Mouse (Mus musculus) forelimb bud, embryonic 11.5 days (tissue): ENCODE results near the gene Desi2.
"Not testable (repeated sequence)": the region's sequence is repeated elsewhere in the genome, so short reads cannot be mapped to it uniquely, and the experiment has no call there.

Experiments used
- DNase-seq: peaks from one replicate; pipeline ENCODE4 v3.0.0-alpha.2; 2012; ENCODE audit warnings: low read depth, low spot score

Desi2 gene

DNA sequence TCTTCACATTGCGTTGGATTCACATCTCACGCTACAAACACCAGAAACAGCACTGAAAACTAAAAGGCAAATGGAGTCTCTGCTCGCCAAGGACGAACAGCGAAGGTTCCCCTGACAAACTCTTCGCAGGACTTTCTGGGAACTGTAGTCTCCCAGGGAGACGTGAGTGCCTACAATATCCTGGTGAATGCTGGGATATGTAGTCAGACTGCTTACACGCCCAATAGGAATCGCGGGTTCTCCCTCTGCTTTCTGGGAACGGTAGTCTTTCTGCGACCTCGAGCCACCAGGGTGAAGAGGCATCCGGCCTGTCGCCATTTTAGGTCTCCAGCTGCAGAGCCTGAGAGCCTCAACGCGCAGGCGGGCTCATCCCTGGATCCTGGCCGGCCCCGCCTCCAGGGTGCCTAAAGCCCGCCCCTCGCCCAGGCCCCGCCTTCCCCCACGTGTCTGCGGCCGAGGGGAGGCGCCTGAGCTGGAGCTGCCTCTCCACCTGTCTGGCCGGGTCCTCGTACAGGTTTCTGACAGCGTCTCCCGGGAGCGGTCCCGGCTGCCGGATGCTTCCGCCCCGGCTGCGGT lies at the start of gene Desi2:
Gene Desi2 (plus strand): TSS at position 202 of the 576 bp plus-strand sequence.
- peak; percentile 96 for DNase-seq

- DNase-seq = peak; percentile 13
Measured at GRCm38 (mm10) chr1:178146513-178146912, 40.7 kb upstream of the Desi2 start.

GRCm38 (mm10) chr1:178146915-178147314 lies 40.3 kb upstream of the Desi2 start:
- not testable (repeated sequence) for DNase-seq

- DNase-seq = no peak
Measured at GRCm38 (mm10) chr1:178182251-178182650, 5.0 kb upstream of the Desi2 start.

- DNase-seq = no peak
Measured at GRCm38 (mm10) chr1:178185591-178185990, 1.6 kb upstream of the Desi2 start.

- peak; percentile 24 for DNase-seq
Measured at GRCm38 (mm10) chr1:178187810-178188209, 593 bp downstream of the Desi2 start.

GRCm38 (mm10) chr1:178188386-178188785 lies 1.2 kb downstream of the Desi2 start:
- DNase-seq = no peak

DNA sequence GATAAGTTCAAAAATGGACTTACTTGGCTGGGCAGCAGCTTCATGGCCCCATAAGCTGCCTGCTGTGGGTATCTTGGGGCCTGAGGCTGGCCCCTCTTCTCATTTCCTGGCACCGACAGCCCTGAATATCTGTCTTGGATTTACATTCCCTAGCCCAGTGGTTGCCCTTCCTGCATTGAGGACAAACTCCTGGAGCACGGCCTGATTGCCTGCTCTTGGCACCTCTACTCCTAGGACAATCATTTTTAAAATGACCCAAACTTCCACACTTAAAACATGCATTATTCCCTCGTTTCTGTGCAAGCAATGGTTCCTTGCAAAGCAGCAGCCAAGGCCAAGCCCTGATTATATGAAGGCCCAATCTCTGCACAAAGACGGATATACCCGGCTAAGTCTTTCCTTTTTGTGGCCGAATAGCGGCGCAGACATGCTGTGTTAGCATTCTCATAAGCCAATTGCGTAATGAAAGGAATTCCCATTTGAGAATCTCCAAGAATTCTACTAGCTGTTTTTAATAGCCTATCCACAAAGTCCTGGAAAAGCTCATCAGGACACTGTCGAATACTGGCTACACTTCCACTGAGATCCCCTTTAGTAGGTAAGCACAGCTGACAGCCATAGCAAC lies 18.6 kb downstream of the Desi2 start:
- no peak for DNase-seq

- DNase-seq = not testable (repeated sequence)
Measured at GRCm38 (mm10) chr1:178207856-178208255, 20.6 kb downstream of the Desi2 start.

DNA sequence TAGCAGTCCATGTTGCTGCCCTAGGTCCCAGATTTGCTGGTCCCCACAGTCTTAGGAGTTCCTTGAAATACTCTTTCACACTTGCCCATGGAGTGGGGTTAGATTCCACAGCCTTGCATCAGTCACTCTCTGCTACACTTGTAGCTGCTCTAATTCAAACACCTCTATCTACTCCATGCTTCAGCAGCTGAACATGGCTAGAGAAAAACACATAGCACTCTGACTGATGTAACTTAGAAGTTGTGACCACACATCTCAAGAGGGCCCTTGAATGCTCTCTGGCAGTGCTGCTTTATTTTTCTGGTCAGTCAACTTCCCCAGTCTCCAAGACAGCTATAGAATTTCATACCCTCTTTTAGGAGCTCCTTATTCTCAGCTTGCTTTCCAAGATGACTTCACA lies 22.7 kb downstream of the Desi2 start:
- DNase-seq = no peak

- no peak for DNase-seq
Measured at GRCm38 (mm10) chr1:178217157-178217556, 29.9 kb downstream of the Desi2 start.

DNA sequence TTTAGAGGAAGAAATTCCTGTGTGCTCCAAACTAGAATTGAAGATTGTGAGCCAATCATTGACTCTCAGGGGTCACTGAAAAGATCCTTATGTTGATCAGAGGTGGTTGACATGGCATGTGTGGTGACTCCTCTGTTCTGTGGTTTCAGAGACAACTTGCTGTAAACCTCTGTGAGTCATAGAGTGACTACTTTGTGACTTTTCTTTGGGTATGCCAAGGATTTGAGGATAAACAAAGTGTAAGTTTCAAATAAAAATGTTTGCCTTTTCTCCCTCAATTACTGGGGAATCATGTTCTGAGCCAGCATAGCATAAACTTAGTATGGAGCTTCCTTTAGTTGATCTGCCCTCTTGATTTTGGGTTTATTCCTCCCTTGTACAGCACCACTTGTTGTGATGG lies 31.1 kb downstream of the Desi2 start:
- no peak for DNase-seq

- no peak for DNase-seq
Measured at GRCm38 (mm10) chr1:178219166-178220077, 32.2 kb downstream of the Desi2 start.

DNA sequence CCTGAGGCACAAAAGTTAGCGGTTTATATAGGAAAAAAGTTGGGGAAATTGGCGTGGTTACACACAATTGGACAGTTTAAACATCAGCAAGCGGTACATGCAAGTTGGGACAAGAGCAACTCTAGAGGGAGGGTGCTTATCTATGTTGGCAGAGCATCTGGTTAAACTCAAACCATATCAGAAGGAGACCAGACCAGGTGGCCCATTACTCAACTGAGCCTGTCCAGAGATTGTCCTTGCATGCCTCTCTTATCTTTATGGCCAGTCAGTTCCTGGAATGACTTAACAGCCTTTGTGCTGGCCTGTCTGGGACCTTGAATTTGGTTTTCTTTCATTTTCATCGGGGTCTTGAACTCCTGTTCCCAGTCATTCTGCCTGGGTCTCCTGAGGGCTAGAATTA lies 41.7 kb downstream of the Desi2 start:
- not testable (repeated sequence) for DNase-seq

DNA sequence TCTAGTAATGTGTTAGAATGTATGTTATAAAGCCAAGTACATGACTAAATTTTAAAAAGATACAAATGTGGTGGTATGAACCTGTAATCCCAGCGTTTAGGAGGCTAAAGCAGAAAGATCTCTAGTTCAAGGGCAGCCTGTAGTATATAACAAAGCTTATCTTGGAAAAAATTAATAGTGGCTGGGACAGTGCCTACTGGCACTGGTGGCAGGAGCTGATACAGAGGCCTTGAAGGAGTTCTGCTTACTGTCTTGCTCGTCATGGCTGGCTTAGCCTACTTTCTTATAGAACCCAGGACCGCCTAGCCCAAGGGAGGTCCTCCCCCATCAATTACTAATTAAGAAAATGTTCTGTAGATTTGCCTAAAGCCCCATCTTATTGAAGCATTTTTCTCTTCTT lies 46.9 kb downstream of the Desi2 start:
- no peak for DNase-seq

- no peak for DNase-seq
Measured at GRCm38 (mm10) chr1:178235919-178236466, 48.8 kb downstream of the Desi2 start.

GRCm38 (mm10) chr1:178238676-178239075 lies 51.5 kb downstream of the Desi2 start:
- no peak for DNase-seq

GRCm38 (mm10) chr1:178241884-178242508 lies 54.8 kb downstream of the Desi2 start:
- DNase-seq = no peak

- DNase-seq = no peak
Measured at GRCm38 (mm10) chr1:178248107-178248820, 61.0 kb downstream of the Desi2 start.

DNA sequence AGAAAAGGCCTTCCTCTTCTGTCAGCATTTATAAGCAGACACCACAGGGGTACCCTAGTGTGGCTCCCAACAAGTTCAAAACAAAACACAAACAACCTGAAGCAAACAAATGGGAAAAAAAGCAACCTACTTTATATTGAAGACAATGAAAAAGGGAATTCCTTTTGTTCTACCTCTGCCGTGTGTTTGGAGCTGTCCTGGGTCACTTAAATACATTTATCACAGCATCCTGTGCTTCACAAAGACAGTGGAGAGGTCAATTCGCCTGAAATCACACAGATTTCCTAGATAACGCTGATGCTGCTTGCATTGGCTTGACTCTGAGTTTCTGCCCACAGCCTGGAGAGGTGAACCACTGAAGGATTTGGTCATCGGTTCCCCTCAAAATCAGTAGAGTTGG lies 67.4 kb downstream of the Desi2 start:
- no peak for DNase-seq

- no peak for DNase-seq
Measured at GRCm38 (mm10) chr1:178256351-178256750, 69.1 kb downstream of the Desi2 start.
